Mouse (Mus musculus) E14TG2a.4 (cell line): ENCODE results near the gene Thada.
A peak's percentile ranks its signal among the peaks of the same experiment; 100 is the strongest.

Experiments
- H3K27me3 ChIP-seq: 2 replicates; pipeline ENCODE4 v1.6.1; 2014; ENCODE audit warnings: low read length, control low read depth; ENCODE audit not compliant: insufficient read depth
- H3K36me3 ChIP-seq: 2 replicates; pipeline ENCODE4 v1.6.1; 2014; ENCODE audit warnings: low read length, control low read depth; ENCODE audit not compliant: insufficient read depth
- H3K4me1 ChIP-seq: replicated peaks from 2 replicates; pipeline ENCODE4 v1.6.1; 2014; ENCODE audit warnings: low read depth, low read length, control low read depth
- H3K4me3 ChIP-seq: replicated peaks from 2 replicates; pipeline ENCODE4 v1.5.1; 2014; ENCODE audit warnings: mild to moderate bottlenecking, low read length
- H3K9me3 ChIP-seq: 2 replicates; pipeline ENCODE4 v1.6.1; 2014; ENCODE audit warnings: low read length, control low read depth
- CTCF ChIP-seq: conservative IDR thresholded peaks from 2 replicates; pipeline ENCODE4 v1.5.1; 2014; ENCODE audit warnings: low read length
- NANOG ChIP-seq: IDR thresholded peaks from 2 replicates; pipeline ENCODE4 v1.6.1; 2014; ENCODE audit warnings: borderline replicate concordance, low read length, mixed read lengths
- POU5F1 ChIP-seq: IDR thresholded peaks from 2 replicates; pipeline ENCODE4 v1.6.1; 2014; ENCODE audit warnings: low read length, borderline replicate concordance

The Thada gene

DNA sequence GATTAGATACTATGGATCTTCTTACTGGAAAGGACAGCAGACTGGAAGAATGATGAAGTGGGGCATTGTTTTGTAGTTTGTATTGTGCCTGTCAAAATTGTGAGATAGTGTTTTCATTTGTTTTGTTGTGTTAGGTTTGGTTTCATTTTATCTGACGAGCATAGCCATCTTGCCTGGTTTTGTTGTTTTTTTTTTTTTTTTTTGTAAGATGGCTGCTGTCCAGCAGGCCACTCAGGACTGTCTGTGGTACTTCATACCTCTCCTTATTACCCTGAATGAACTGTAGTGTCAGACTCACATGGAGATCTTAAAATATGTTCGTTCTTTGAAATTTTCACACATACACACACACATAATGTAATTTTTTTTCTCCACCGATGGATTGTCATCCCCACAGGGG lies 36.3 kb upstream of the Thada start:
- H3K27me3 ChIP-seq: no peaks in the 10 kb centered on the region
- TF ChIP-seq POU5F1 (no peak), CTCF (no peak), NANOG (no peak)
- H3K9me3 ChIP-seq: no peaks in the 10 kb centered on the region
- peaks cover 38% of the 10 kb centered on the region for H3K4me1 ChIP-seq
- H3K4me3 ChIP-seq: no peak overlapping the region
- no peaks in the 10 kb centered on the region for H3K36me3 ChIP-seq

DNA sequence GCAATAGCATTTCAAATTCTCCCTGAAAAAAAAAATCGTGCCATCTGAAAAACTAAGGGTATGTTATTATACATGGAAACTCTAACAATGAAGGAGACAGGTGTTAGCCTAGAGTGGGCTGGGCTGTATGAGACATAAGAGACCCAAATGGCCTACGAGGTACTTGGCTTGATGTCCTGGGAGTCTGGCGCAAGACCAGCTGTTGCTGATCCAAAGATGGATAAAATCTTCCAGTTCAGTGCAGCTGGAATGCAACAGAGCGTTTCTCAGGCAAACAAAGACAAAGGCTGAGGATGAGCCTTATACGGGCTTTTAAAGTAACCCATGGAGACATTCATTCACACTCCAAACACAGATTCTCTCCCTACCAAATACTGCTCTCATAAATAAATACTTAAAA lies 32.6 kb upstream of the Thada start:
- H3K9me3 ChIP-seq: no peaks in the 10 kb centered on the region
- H3K27me3 ChIP-seq: no peaks in the 10 kb centered on the region
- H3K36me3 ChIP-seq: no peaks in the 10 kb centered on the region

GRCm38 (mm10) chr17:84497972-84498604 lies 32.1 kb upstream of the Thada start:
- Histone ChIP-seq H3K4me3 (no peak overlapping the region), H3K9me3 (no peaks in the 10 kb centered on the region), H3K4me1 (peaks cover 53% of the 10 kb centered on the region), H3K36me3 (no peaks in the 10 kb centered on the region), H3K27me3 (no peaks in the 10 kb centered on the region)
- TF ChIP-seq NANOG: no peak
- no peak for TF ChIP-seq POU5F1
- no peak for TF ChIP-seq CTCF

More for the DNA sequence above, 32.6 kb upstream of the Thada start:
- TF ChIP-seq NANOG (no peak), CTCF (no peak), POU5F1 (no peak)
- Histone ChIP-seq H3K4me1 (peaks cover 53% of the 10 kb centered on the region), H3K4me3 (no peak overlapping the region)

GRCm38 (mm10) chr17:84497559-84497958 lies 31.6 kb upstream of the Thada start:
- H3K27me3 ChIP-seq: no peaks in the 10 kb centered on the region
- H3K36me3 ChIP-seq: no peaks in the 10 kb centered on the region
- TF ChIP-seq CTCF (no peak), POU5F1 (no peak), NANOG (no peak)
- H3K4me3 ChIP-seq: no peak overlapping the region
- no peaks in the 10 kb centered on the region for H3K9me3 ChIP-seq
- peaks cover 53% of the 10 kb centered on the region for H3K4me1 ChIP-seq

- H3K9me3 ChIP-seq: no peaks in the 10 kb centered on the region
- H3K4me1 ChIP-seq: peaks cover 58% of the 10 kb centered on the region
- TF ChIP-seq NANOG (peak; percentile 13; the same call in 1 of the 2 replicates), CTCF (no peak)
- no peaks in the 10 kb centered on the region for H3K36me3 ChIP-seq
- H3K4me3 ChIP-seq: no peak overlapping the region
- H3K27me3 ChIP-seq: no peaks in the 10 kb centered on the region
Observed at GRCm38 (mm10) chr17:84497026-84497425, 31.0 kb upstream of the Thada start.

DNA sequence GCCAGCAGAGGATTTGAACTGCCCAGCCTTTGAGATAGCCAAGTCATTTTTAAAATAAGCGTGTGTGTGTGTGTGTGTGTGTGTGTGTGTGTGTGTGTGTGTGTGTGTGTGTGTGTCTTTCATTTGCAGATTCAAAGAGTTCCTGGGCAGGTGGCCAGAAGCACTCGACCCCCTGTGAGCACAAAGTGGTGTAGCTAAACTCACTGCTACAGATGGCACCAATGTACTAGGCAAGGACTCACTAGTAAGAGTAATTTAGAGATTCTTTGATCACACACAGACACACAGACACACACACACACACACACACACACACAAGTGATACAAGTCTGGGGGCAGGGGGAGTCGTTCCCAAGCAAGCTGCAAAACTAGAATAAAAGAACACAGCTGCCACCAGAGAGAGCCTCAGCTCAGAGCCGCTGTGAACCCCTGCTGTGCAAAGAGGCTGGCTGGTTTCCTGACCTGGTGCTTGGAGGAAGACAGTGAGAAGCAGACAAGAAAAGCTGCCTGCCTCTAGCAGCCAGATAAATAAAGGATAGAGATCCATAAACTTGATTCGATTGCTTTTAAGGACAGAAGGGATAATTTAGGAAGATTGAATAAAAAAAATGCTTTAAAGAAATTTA lies 26.4 kb upstream of the Thada start:
- Histone ChIP-seq H3K4me1 (peaks cover 41% of the 10 kb centered on the region), H3K9me3 (no peaks in the 10 kb centered on the region), H3K27me3 (no peaks in the 10 kb centered on the region), H3K4me3 (no peak overlapping the region), H3K36me3 (no peaks in the 10 kb centered on the region)
- TF ChIP-seq CTCF: no peak
- TF ChIP-seq POU5F1: no peak
- TF ChIP-seq NANOG: no peak

GRCm38 (mm10) chr17:84487415-84487814 lies 21.4 kb upstream of the Thada start:
- Histone ChIP-seq H3K27me3 (no peaks in the 10 kb centered on the region), H3K4me1 (peaks cover 12% of the 10 kb centered on the region), H3K36me3 (no peaks in the 10 kb centered on the region), H3K9me3 (no peaks in the 10 kb centered on the region), H3K4me3 (no peak overlapping the region)
- no peak for TF ChIP-seq NANOG
- TF ChIP-seq POU5F1: no peak
- TF ChIP-seq CTCF: no peak

- no peak overlapping the region for H3K4me3 ChIP-seq
- TF ChIP-seq POU5F1 (no peak), NANOG (no peak), CTCF (no peak)
- no peaks in the 10 kb centered on the region for H3K27me3 ChIP-seq
- peaks cover 16% of the 10 kb centered on the region for H3K9me3 ChIP-seq
- H3K4me1 ChIP-seq: peaks cover 4% of the 10 kb centered on the region; the same call in 1 of the 2 replicates
- no peaks in the 10 kb centered on the region for H3K36me3 ChIP-seq
Observed at GRCm38 (mm10) chr17:84483673-84484320, 17.8 kb upstream of the Thada start.

GRCm38 (mm10) chr17:84482831-84483230 lies 16.8 kb upstream of the Thada start:
- peaks cover 16% of the 10 kb centered on the region for H3K9me3 ChIP-seq
- TF ChIP-seq POU5F1 (no peak), NANOG (no peak), CTCF (no peak)
- H3K4me1 ChIP-seq: peaks cover 4% of the 10 kb centered on the region; the same call in 1 of the 2 replicates
- no peaks in the 10 kb centered on the region for H3K27me3 ChIP-seq
- H3K4me3 ChIP-seq: no peak overlapping the region
- no peaks in the 10 kb centered on the region for H3K36me3 ChIP-seq
